Mouse (Mus musculus) liver, embryonic 11.5 days (tissue): ENCODE measurements around the gene Stap2. TPM values are rescaled to one million over a fixed set of nuclear protein-coding genes. Genes with fewer than 3 reads are reported as not detected.

Experiments
- ATAC-seq: fragments of 200-750 bp; cut with Nextera tagmentation; replicated peaks from 2 replicates; pipeline ENCODE4 v1.8.0; 2017; ENCODE audit warnings: moderate number of reproducible peaks, mild to moderate bottlenecking, moderate TSS enrichment, moderate library complexity; ENCODE audit not compliant: low FRiP score
- DNase-seq: peaks from one replicate; pipeline ENCODE4 v3.0.0-alpha.2; 2017; ENCODE audit warnings: low spot score
- H3K27ac ChIP-seq: fragments of 300-500 bp; sonication (generic); 2 replicates; pipeline ENCODE4 v1.5.1; 2014; ENCODE audit warnings: mild to moderate bottlenecking, low read depth, low read length, control low read depth
- H3K27me3 ChIP-seq: fragments of 300-500 bp; sonication (generic); replicated peaks from 2 replicates; pipeline ENCODE4 v1.6.1; 2014; ENCODE audit warnings: low read length, mixed read lengths; ENCODE audit not compliant: control insufficient read depth, insufficient read depth
- H3K36me3 ChIP-seq: fragments of 300-500 bp; sonication (generic); 2 replicates; pipeline ENCODE4 v1.6.1; 2014; ENCODE audit warnings: mild to moderate bottlenecking, low read length, moderate library complexity, mixed read lengths; ENCODE audit not compliant: control insufficient read depth, insufficient read depth
- H3K4me1 ChIP-seq: fragments of 300-500 bp; sonication (generic); replicated peaks from 2 replicates; pipeline ENCODE4 v1.6.1; 2014; ENCODE audit warnings: low read length, mixed read lengths; ENCODE audit not compliant: control insufficient read depth, insufficient read depth
- H3K4me2 ChIP-seq: fragments of 300-500 bp; sonication (generic); 2 replicates; pipeline ENCODE4 v1.6.1; 2014; ENCODE audit warnings: mild to moderate bottlenecking, control low read depth, moderate library complexity
- H3K4me3 ChIP-seq: fragments of 300-500 bp; sonication (generic); 2 replicates; pipeline ENCODE4 v1.5.1; 2014; ENCODE audit warnings: low read depth, low read length, control low read depth
- H3K9ac ChIP-seq: fragments of 300-500 bp; sonication (generic); 2 replicates; pipeline ENCODE4 v1.6.1; 2014; ENCODE audit warnings: low read depth, low read length, control low read depth
- H3K9me3 ChIP-seq: fragments of 300-500 bp; sonication (generic); 2 replicates; pipeline ENCODE4 v1.6.1; 2016; ENCODE audit warnings: low read length, inconsistent platforms, mixed read lengths; ENCODE audit not compliant: control insufficient read depth
- WGBS: fragments of 180-500 bp; shearing (Covaris S2); extraction: QIAGEN DNeasy Blood & Tissue Kit; methylation state at CpG from one replicate; pipeline ENCODE4 v1.1.7; 2014; 5-methylcytosine and 5-hydroxymethylcytosine counted together
- polyA plus RNA-seq: library from polyadenylated mRNA; unstranded; fragments of >200 nt; fragmentation: Nextera tagmentation; extraction: Ambion mirVana; gene quantifications from 2 replicates; pipeline ENCODE4 v1.2.1, GENCODE M21; 2014

Gene Stap2
- polyA plus RNA-seq = 3.4 and 3.5 TPM in 2 replicates

DNA sequence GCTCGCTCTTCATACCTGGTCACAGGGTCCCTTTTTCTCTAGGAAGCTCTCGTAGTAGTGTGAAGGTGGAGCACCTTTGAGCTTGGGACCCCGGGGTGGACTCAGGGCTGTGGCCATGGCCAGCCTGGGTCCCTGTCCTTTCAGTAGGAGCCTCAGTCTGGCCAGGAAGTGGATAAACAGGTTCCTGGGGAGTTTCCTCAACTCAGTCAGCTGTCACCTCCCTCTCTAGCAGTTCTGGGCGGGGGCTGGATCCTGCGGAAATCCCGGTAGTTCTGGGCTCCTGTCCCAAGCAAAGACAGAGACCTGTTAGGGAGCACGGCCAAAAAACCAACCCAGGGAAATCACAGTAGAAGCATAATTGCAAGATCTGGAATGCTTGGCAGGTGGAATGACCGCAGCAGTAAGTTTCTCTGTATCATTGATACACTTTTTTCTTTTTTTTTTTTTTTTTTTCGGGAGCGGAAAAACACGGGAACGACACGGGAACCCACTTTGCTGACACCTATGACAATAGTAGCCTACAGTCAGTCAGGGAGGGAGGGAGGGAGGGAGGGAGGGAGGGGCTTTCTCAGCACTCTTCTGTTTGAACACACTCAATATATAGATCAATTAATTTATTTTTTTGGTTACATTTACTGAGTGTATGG is at the start of gene Stap2, which contains the start of gene Mpnd:
Stap2 (minus strand) TSS at position 170 of the 647 bp plus-strand sequence.
Mpnd (plus strand) TSS at position 297 of the 647 bp plus-strand sequence.
- Histone ChIP-seq H3K9ac (peak within 1 kb of the TSS; percentile 2; the same call in 1 of the 2 replicates), H3K36me3 (no peaks in the 10 kb centered on the region), H3K4me1 (peaks cover 16% of the 10 kb centered on the region), H3K27ac (no peak within 1 kb of the TSS; the same call in 1 of the 2 replicates), H3K4me3 (no peak within 1 kb of the TSS), H3K27me3 (peaks cover 6% of the 10 kb centered on the region), H3K4me2 (peak within 1 kb of the TSS; percentile 23; the same call in 1 of the 2 replicates), H3K9me3 (no peaks in the 10 kb centered on the region)
- ATAC-seq (no peak), DNase-seq (no peak)
- 26% methylated on average over 13 of the region's 13 CpGs for WGBS

DNA sequence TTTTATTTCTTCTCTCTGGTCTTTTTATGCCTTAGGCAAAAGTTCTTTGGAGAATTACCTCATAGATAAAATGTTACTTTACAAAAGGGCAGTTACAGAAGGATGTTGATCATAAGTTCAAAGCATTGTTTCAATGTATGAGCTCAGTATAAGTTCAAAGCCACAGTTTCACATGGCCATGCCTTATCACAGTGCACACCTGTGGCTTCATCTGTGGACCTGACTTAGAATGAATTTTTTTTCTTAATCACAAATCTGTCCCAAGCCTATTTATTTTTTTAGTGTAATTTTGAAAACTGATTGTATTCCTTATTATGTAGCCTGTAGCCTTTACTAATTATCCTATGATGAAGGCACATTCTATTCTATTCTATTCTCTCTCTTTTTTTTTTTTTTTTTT is 49.6 kb upstream of the Stap2 start:
- Histone ChIP-seq H3K4me3 (no peak overlapping the region), H3K27ac (no peak overlapping the region), H3K36me3 (peaks cover 55% of the 10 kb centered on the region), H3K4me2 (no peak overlapping the region), H3K27me3 (no peaks in the 10 kb centered on the region), H3K4me1 (no peaks in the 10 kb centered on the region), H3K9me3 (no peaks in the 10 kb centered on the region), H3K9ac (no peak overlapping the region)
- no peak for DNase-seq
- ATAC-seq = no peak

DNA sequence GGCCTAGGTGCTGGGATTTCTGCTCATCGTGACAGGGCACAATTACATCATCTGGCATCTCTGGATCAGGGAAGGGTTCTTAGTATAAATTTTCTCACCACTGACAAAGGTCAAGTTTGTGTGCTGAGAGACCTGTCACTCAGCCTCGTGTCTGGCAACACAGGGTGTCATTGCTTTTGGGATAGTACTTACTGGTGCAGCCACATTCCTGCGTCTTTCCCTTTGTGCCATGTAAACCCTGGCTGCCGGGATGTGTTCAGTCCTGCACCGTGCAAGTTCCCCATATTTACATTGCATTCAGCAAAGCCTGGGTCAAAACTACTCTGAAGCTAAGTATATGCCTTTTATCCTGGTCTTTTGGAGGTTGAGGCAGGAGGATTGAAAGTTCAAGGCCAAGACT is 46.0 kb upstream of the Stap2 start:
- 90% methylated on average over 5 of the region's 5 CpGs for WGBS
- no peak overlapping the region for H3K27ac ChIP-seq
- no peak overlapping the region for H3K9ac ChIP-seq
- H3K4me3 ChIP-seq = no peak overlapping the region
- no peak for ATAC-seq
- H3K9me3 ChIP-seq = no peaks in the 10 kb centered on the region
- H3K27me3 ChIP-seq = no peaks in the 10 kb centered on the region
- H3K36me3 ChIP-seq = peaks cover 44% of the 10 kb centered on the region
- no peak overlapping the region for H3K4me2 ChIP-seq
- H3K4me1 ChIP-seq = no peaks in the 10 kb centered on the region
- DNase-seq = no peak

DNA sequence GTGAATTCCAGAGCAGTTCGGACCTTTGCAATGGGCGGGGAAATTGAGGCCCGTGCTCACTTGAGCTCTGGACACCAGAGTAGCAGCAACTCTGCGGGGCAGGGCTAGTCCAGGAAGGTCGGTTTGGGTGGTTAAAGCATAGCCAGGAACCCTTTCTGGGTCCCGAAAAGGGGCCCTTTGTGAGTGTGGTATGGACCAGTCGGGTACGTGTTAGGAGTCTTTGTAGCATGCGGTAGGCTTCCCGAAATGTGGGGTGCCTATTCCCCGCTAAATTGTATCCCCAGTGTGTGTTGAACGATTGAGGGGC is 35.4 kb upstream of the Stap2 start:
- H3K9me3 ChIP-seq = no peaks in the 10 kb centered on the region
- peak overlapping the region; percentile 95 for H3K4me2 ChIP-seq
- ATAC-seq = no peak
- DNase-seq = no peak
- peak overlapping the region; percentile 72 for H3K4me3 ChIP-seq
- H3K9ac ChIP-seq = peak overlapping the region; percentile 82
- 1% methylated on average over 12 of the region's 12 CpGs for WGBS
- peaks cover 12% of the 10 kb centered on the region for H3K4me1 ChIP-seq
- H3K27ac ChIP-seq = peak overlapping the region; percentile 88
- no peaks in the 10 kb centered on the region for H3K27me3 ChIP-seq
- H3K36me3 ChIP-seq = peaks cover 16% of the 10 kb centered on the region

DNA sequence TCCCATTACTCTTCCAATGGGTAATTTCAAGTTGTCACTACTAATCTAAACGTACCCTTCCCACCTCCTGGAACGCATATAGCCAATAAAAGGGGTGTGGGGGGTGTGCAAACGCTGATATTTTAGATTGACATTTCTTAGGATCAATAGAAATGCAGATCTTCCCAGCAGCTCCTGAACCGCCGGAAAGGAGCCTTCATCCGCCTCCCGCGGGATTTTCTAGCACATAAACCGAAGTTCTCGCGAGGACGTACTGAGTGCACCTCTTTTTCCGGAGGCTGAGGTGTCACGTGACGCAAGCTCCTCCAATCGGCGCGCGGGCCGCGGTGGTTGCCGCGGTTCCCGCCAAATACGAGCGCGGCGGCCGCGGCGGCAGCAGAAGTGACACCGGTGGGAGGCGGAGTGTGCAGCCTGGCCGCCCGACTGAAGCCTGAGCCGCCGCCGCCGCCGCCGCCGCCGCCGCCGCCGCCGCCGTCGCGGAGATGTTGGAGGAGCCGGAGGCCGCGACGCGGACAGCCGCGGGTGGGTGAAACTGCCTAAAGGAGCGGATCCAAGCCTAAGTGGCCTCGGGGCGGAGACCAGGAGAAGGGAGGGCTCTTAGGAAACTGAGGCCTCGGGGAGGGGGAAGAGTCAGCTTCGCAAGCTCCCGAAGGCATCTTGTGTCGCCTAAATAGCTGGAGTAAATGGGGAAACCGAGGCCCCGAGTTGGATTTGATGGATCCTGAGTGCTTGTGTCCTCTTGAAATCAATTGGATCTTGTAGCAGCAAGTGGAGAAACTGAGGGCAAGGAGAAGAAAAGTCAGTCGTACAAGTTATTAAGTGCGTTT is 34.9 kb upstream of the Stap2 start, which contains the start of gene Chaf1a:
Chaf1a (plus strand) TSS at position 410 of the 827 bp plus-strand sequence.
- Histone ChIP-seq H3K4me3 (peak within 1 kb of the TSS; percentile 72), H3K27me3 (no peaks in the 10 kb centered on the region), H3K9ac (peak within 1 kb of the TSS; percentile 82), H3K4me2 (peak within 1 kb of the TSS; percentile 95), H3K4me1 (peaks cover 16% of the 10 kb centered on the region), H3K9me3 (no peaks in the 10 kb centered on the region), H3K36me3 (peaks cover 11% of the 10 kb centered on the region), H3K27ac (peak within 1 kb of the TSS; percentile 88)
- peak; percentile 92 for DNase-seq
- WGBS = under 1% methylated on average over 68 of the region's 68 CpGs
- ATAC-seq = peak; percentile 82

DNA sequence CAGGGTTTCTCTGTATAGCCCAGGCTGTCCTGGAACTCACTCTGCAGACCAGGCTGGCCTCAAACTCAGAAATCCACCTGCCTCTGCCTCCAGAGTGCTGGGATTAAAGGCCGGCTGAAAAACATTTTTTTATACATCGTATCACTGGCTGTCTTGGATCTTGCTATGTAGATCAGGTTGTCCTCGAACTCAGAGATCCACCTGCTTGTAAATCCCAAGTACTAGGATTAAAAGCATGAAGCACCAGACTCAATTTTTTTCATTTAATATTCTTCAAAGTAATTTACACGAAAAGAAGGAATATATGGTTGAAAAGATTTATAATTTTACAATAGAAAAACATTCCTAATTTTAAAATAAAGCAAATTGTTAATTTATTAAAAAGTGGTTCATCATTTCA is 34.0 kb upstream of the Stap2 start:
- H3K4me1 ChIP-seq = peaks cover 25% of the 10 kb centered on the region
- H3K4me2 ChIP-seq = peak overlapping the region; percentile 63
- H3K9me3 ChIP-seq = no peaks in the 10 kb centered on the region
- no peak overlapping the region for H3K9ac ChIP-seq
- H3K27ac ChIP-seq = peak overlapping the region; percentile 70; the same call in 1 of the 2 replicates
- H3K36me3 ChIP-seq = peaks cover 6% of the 10 kb centered on the region
- WGBS = 71% methylated on average over 4 of the region's 4 CpGs
- peak overlapping the region; percentile 72 for H3K4me3 ChIP-seq
- no peak for DNase-seq
- no peaks in the 10 kb centered on the region for H3K27me3 ChIP-seq
- no peak for ATAC-seq

DNA sequence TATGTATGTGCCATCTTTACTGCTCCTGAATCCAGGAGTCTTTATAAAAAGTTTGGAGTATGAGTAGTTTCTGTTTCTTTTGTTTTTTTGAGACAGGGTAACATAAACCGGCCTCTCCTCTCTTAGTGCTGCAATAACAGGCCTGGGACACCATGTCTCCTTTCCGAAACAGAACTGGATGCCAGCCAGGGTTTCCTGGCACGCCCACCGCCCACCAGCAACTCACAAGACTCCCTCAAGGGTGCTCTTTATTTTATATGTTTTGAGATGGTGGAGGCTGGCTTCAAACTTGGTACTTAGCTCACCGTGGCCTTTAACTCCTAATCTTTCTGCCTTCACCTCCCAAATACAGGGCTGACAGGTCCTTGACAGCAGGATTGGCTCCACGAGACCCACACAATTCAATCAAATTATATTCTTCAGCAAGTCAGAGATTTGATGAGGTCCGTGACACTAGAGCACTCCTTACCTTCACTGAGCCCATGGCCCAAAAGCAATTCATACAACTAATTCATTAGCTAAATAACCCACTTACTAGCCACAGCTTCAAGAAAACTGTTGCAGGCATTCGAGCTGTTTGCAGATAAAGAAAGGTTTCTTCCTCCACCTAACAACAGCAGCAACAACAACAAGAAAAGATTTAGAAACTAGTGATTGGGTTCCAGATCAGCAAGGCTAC is 33.3 kb upstream of the Stap2 start:
- no peak overlapping the region for H3K9ac ChIP-seq
- no peak overlapping the region for H3K4me3 ChIP-seq
- H3K27me3 ChIP-seq = no peaks in the 10 kb centered on the region
- H3K36me3 ChIP-seq = peaks cover 3% of the 10 kb centered on the region
- ATAC-seq (no peak), DNase-seq (no peak)
- no peak overlapping the region for H3K27ac ChIP-seq
- no peak overlapping the region for H3K4me2 ChIP-seq
- H3K9me3 ChIP-seq = no peaks in the 10 kb centered on the region
- H3K4me1 ChIP-seq = peaks cover 30% of the 10 kb centered on the region
- 88% methylated on average over 8 of the region's 8 CpGs for WGBS

DNA sequence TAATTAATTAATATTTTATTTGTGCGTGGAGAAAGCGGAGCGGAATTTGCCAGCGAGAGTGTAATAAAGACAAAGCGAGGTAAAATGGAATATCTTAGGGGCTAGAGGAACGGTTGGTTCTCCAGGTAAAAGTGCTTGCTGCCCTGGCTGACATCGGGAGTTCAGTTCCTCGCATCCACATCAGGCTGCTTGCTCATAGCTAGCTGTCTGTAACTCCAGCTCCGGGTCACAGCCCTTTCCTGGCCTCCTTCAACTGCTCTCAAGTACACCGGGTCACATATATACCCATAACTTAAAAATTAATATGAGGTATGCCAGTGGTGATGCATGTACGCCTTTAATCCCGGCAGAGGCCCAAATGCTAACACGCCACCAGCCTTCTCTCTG is 31.5 kb upstream of the Stap2 start:
- ATAC-seq = no peak
- Histone ChIP-seq H3K9ac (peak overlapping the region; percentile 56), H3K4me1 (peaks cover 39% of the 10 kb centered on the region)

More for the DNA sequence above, 31.5 kb upstream of the Stap2 start:
- H3K27ac ChIP-seq = no peak overlapping the region
- H3K27me3 ChIP-seq = no peaks in the 10 kb centered on the region
- 35% methylated on average over 13 of the region's 13 CpGs for WGBS
- peaks cover 5% of the 10 kb centered on the region for H3K36me3 ChIP-seq
- DNase-seq = no peak
- peak overlapping the region; percentile 63 for H3K4me2 ChIP-seq
- H3K4me3 ChIP-seq = peak overlapping the region; percentile 77
- H3K9me3 ChIP-seq = no peaks in the 10 kb centered on the region
